Mouse (Mus musculus): Measurements from ENCODE around the gene Inca1.

DNA sequence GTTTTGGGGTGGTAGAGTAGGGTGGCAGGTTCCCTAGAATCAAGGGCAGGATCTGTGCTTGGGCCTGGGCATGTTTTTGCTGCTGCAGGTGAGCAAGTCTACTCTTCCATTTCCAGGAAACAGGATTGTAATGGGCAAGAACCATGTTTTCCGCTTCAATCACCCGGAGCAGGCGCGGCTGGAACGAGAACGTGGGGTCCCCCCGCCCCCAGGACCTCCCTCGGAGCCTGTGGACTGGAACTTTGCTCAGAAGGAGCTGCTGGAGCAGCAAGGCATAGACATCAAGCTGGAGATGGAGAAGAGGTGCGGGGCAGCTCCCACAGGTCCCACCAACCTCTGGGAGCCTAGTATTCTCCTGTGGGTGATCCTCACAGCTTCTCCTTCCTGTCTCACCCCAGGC, 24.8 kb upstream of the Inca1 start:
- TF ChIP-seq POLR2A (IDR thresholded peaks at IDR 0.05; ENCODE audit: control insufficient read depth, low read depth, low read length) (no peak), CTCF (IDR thresholded peaks at IDR 0.05; ENCODE audit: control insufficient read depth, insufficient read depth, insufficient replicate concordance, low read depth, low read length) (no peak)

All from testis, adult 2 months (tissue).